Mouse (Mus musculus) spleen, adult 12 weeks (tissue): ENCODE measurements around the gene Ogfrl1.
A peak's percentile ranks its signal among the peaks of the same experiment; 100 is the strongest.
"Not testable (repeated sequence)": the region's sequence is repeated elsewhere in the genome, so short reads cannot be mapped to it uniquely, and the experiment has no call there.

Experiments
- DNase-seq: peaks from one replicate; pipeline ENCODE4 v3.0.0; 2022; ENCODE audit warnings: low spot score

Gene Ogfrl1

DNA sequence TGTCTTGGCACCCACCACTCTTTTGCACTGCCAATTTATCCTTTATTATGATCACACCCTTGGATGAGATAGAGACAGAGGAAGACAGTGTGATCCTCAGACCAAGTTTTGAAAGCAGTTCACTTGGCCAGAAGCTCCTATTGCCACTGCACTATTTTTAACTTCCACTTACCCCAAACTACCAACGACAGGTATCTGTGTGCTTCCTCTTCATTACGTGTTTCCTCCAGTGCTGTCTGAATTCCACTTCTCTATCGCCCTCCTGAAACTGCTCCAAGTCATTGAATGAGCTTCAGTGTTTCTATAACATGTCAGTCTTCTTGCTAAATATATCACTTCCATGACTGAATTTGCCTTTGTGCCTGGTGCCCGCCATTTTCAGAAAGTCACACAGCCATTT lies at the start of gene Ogfrl1:
Gene Ogfrl1, minus strand, starts transcription at position 150 of the 400 bp plus-strand sequence.
- DNase-seq: no peak

DNA sequence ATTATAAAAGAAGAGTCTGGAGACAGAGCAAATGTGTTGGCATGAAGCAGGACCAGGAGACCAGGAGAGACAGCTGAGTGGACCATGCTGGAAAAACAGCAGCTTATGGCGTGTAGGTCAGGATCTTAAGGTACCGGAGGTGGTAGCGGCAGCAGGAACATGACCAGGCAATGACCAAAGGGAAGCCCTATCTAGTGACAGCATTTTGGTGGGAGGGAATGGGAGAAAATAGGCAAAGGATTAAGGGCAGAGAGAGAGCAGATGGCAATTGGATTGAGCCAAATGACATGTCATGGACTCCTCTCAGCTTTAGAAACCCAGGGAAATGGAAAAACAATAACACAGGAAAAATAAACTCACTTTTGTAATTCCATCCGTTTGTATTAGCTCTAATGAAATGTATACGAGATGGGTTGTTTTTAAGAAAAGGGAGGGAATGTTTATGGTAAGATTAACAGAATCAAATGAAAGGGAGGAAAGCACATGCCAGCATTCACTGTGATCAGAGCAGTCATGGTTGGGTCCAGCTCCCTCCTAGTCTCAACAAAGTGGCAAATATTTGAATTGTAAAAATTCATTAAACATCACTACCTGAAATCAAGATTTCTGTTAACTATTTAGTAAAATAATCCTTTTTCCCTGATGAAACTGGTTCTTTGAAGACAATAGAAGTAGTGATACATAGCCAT lies 48.3 kb upstream of the Ogfrl1 start:
- DNase-seq: no peak

DNA sequence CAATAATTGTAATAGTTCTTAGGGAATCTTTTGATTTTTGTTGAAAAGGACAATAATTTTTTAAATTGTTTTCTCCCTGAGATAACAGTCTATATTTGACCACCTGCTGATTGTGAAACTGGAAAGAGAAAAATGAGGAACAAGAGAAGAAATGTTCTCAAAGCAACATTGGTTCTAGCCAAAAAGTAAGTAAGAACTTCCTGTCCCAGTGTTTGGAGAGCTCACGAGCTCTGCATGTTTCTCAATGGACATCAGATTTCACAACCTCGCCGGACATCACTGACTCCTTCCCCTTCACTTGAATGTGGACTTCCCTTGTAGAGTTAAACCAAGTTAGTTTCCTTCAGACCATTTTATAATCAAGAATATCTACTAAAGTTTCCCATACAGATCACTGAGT lies 36.0 kb upstream of the Ogfrl1 start:
- DNase-seq: no peak

DNA sequence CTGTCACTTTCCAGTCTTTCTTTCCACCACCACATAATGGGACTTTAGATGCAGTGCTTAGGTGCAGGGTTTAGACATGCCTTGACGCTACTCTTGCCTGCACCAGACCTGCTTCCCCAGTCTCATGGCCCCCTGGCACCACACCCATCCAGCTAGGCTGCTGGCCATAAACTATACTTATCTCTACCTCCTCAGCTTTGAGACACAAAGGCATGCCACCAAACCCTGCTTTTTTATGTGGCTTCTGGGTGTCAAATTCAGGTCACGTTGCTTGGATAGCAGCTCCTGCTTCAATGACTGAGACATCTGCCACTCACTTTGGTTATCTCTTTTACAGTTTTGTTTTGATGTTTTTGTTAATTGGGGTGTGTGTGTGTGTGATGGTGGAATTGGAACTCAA lies 28.9 kb upstream of the Ogfrl1 start:
- DNase-seq: peak; percentile 8

- DNase-seq: no peak
These were observed 21.4 kb upstream of the Ogfrl1 start for GRCm38 (mm10) chr1:23418941-23419340.

DNA sequence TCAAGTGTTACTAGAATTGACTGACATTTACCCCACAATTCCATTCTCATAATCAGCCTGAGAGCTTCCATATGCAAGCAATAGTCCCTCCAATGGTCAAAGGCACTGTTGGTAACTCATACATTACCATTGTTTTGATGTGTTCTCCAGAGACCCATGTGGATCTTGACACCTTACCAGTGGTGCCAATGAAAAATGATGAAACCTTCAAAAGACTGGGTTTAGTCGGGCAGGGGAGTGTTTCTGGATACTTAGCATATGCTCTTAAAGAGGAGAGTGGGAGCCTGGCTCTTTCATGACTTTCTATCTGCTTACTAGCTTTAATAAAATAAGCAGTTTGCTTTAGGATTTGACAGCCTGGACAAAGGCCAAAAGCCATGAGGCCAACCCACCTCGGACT lies 20.5 kb upstream of the Ogfrl1 start:
- DNase-seq: no peak

DNA sequence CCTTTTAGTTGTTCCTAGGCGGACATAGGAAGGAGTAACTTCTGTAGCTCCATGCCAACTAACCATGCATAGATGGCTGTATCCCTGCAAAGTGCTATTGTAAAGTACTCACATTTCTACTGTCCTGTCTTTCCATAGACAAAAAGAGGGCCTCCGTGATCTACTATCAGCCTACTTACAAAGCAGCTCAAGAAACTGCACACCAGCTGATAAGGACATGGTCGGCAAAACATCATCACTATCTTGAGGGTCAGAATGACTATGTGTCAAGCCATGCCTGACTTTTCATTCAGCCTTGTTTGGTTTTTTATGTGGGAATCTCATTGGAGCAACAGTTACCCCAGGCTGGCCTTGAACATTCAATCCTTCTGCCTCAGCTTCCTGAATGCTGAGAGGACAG lies 20.0 kb upstream of the Ogfrl1 start:
- no peak for DNase-seq

DNA sequence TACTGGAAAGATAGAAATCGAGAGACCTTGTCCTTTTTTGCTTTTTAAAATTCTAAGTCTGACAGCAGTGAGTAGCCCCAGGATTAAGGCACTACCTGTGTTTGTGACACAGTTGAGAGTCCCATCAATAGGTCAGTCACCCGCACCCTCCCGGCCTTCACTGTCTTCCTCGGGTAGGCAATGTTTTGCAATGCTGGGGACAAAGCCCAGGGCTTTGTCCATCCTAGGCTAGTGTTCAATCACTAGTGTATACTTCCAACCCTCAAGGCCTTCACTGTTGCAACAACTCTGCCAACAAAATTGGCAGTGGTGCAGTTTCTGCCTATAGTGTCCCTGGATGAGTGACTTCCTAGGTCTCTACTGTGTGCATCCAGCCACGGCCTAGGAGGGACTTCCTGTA lies 14.0 kb upstream of the Ogfrl1 start:
- no peak for DNase-seq

DNA sequence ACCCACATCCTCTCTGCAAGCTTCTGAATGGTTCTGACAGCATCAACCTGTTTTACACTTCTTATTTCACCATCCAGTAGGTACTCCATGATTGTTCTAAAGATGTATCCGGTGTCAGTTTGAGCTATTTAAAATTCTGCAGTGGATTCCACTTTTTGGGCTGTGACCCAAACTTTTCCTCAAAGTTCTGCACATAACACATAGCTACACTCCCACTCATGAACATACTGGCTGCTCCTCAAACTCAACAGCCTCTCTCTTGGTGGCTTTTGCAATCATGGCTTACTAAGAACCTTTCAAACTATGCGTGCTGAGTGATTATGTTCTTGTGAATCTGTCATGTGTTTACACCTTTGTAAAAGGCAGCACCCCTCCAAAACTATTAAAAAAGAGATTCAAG lies 12.4 kb upstream of the Ogfrl1 start:
- no peak for DNase-seq

DNA sequence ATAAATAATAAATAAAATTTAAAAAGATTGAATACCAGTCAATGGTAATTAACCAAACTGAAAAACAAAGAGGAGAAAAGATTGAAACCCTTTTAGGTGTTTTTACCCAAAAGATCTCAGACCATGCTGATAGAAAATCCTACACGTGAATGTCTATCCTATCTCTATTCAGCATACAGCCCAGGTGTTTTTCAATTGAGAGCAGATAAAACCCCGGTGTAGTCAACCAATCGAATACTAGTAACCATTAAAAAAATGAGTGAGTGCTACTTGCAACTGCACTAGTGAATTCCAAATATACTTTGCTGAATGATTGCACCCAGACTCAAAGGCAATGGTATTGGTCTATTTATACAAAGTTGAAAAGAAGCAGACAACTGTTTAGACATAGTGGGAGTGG lies 4.8 kb upstream of the Ogfrl1 start:
- DNase-seq: no peak

- DNase-seq: no peak
These were observed 2.0 kb upstream of the Ogfrl1 start for GRCm38 (mm10) chr1:23399552-23399951.

DNA sequence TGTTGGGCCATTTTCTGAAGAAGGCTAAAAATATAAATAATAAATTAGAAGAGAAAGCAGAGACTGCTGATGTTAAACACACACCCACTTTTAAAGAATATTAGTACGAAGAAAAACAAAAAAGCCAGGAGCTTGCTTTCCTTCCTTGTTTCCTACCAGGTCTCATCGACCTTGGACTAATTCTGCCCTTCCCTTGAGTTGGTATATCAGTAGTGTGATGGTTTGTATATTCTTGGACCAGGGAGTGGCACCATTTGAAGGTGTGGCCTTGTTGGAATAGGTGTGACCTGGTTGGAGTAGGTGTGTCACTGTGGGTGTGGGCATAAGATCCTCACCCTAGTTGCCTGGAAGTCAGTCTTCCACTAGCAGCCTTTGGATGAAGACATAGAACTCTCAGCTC lies 3.2 kb downstream of the Ogfrl1 start:
- not testable (repeated sequence) for DNase-seq

DNA sequence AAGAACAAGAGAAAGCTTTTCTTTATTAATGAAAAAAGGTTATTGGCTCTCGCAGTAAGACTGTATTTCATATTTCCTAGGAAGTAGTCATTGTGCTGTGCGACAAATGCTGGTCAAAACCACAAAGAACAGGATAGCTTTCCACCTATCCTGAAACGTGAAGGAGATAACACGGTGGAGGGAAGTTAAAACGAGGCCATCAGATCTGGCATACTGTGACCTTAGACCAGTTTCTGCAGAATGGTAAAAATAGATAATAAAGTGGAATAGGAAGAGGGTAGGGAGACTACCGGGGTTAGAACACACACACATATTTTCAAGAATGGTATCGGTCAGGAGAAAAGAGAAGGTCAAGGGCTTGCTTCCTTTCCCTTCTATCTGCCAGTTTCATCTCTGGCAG lies 5.8 kb downstream of the Ogfrl1 start:
- no peak for DNase-seq

DNA sequence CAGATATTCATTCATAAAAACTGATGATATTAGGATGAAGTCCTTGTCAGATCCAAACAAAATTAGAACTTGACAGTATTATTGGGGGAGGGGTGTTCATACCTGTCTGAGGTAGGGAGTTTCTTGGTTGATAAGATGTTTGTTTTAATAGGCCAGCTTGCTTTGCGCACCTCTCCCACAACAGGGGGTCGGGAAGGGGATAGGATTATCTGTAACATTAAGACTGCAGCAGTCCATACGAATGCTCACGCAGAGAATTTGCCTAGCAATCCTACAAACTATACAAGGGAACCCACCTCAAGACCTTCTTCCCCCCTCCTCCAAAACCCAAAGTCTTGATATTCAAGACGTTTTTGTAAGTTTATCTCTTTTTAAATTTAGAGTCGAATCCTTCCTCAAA lies 13.2 kb downstream of the Ogfrl1 start:
- no peak for DNase-seq

DNA sequence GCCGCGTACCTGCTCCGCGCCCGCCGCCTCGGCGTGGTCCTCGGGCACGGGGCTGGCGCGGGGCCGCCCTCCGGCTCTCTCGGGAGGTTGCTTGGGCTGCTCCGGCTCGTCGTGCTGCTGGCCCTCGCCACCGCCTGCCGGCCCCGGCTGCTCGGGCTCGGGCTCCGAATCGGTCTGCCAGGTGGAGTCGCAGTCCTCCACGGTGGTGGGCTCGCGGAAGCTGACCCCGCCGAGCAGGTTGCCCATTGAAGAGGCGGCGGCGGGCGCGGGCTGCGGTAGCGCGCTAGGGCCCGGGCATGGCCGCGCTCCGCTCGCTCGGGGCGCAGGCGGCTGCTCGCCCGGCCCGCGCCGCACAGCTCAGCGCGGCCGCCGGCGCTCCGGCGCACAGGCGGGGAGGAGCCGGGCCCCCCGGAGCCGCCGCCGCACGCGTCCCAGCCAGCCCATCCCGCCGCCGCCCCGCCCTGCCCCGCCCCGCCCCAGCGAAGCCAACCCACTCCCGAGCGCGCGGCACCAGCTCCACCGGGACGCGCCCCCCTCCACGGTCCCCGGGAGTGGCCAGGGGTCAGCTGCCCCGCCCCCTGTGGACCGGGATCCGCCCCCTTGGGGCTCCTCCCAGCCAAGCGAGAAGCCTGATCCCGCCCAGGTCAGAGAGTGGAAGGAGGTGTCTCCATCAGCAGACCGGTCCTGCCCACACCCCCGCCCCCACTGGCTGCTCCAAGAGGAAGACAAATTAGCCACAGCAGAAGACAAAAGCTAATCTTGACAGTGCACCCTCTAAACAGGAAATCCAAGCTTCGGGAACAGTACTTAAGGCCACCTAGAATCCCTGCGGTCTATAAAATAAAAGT lies 14.5 kb downstream of the Ogfrl1 start:
- peak; percentile 95 for DNase-seq

DNA sequence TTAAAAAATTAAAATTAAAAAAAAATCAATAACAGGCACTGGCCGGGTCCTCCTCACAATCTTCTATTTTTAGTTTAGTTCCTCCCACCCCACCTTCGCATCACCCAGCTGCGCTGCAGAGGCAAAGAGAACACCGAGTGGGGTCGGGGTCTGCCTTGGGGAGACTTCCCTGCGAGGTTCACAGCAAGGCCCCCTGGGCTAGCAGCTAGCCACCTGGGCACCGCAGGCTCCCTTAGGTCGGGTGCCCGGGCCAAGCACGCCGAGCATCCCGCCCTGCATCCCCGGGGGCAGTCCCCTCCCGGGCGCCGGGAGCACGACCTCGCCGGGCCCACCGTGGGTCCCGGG lies 15.1 kb downstream of the Ogfrl1 start:
- DNase-seq: no peak

DNA sequence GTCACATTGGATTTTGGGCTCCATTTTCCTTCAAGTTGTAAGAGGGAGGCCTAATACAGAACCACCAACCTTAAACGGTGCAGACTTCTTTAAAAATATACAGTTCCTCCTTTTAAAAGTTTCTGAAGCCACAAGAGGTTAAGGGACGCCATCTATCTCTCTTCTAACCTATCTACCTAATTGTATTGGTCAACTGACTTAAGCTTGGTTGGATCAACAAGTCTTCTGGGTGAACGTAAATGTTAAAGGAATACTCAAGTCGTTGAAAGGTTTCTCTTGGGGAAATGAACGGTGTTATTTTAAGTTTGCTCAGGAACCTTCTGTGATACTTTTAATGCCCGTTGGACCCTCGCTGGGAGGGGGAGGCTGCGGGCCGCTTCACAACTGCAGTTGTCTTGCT lies 15.5 kb downstream of the Ogfrl1 start:
- no peak for DNase-seq

DNA sequence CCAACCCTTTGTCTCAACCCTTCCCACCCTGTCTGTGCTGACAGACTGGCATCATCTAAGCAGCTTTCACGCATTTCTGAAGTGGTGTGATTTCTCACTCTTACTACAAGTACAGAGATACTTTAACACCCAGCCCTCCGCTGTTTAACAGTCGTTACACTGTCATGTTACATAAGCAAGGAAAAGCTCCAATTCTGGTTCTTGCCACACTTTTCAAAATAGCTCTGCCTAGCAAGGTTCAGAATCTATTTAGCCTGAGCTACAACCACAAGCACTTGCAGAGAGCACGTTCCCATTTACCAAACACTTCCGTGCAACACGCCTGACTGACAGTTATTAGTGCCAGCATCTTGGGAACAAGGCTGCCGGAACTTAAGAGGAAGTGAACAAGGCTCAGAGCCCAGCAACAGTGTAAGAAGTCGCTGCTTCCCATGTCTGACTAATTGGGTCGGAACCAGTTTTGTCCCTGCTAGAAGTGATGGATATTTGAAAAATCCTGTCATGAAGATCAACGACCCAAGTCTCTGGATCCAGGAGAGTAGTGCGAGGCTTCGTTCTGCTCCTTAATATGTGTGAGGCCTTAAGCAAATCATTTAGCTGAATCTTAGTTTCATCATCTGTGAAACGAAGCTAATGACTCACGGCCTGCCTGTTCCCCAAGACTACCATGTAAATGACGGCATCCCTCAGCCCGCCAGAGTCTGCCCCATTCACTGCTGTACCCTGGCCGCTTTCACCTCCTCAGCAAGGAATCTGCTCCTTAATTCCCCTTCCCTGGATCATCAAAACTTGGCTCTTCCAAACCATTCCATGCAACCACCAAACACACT lies 17.4 kb downstream of the Ogfrl1 start:
- no peak for DNase-seq

- no peak for DNase-seq
These were observed 18.3 kb downstream of the Ogfrl1 start for GRCm38 (mm10) chr1:23379321-23379720.

DNA sequence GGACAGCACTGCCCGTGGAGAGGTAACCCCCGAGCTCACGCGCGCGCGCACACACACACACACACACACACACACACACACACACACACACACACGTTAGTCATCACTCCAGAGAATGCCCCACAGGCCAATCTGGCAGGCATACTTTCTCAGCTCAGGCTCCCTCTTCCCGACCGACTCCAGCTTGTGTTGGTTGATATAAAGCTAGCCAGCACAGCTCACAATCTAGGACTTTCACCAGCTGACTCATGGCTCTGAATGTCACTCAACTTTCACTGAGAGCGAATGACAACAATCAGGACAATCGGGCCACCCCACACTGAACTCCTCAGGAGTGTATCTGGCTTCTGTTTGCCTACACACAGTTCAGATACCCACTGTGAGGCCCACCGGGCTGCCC lies 20.0 kb downstream of the Ogfrl1 start:
- no peak for DNase-seq

DNA sequence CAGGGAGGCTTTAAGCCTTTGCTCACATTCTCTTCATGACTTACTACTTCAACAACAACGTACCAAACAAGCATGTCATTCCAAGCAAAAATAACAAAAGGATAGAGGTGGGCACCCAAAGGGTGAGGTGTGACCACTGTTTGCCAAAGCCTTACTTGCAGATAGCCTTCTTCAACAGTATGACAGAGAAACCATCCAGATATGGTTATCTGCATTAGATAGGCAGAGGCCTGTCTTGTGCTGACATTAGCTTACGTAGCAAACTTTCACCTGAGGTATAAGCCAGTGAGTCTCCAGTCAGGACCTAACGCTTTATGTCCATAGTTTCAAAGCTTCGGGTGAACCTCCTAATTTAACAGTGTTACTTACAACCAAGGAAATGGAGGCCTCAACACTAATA lies 23.4 kb downstream of the Ogfrl1 start:
- DNase-seq: no peak

DNA sequence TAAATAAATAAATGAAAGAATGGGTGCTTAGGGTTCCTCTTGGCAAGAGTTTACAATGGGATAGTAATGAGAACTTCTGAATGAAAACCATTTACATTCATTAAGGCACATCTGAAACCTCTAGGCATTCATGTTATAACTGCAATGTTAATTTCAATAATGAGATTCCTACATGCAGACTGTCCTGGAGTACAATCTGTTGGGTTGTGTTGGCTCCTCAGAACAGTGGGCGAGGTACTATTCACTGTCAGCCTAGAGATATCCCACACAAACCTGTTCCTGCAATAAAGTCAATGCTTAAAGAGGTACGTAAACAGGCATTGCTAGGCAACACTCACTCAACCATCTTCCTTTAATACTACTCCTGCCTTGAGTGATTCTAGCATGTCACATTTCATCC lies 32.0 kb downstream of the Ogfrl1 start:
- no peak for DNase-seq

DNA sequence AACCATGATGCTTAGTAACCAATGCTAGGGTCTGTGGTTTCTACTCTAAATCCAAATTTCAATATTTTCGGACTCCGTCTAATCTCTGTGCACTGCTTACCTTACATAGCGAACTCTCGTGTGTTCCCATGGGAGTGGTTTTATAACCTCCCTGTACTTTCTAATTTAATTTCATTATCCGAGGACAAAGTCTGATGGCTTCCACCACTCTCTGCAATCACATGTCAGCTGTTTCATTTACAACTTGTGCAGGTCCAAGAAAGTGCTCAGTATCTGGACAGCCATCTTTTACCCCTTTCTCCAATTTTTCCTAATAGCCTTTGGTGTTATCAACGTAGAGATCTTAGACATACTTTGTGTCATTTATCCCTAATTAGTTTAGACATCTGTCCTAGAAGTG lies 44.7 kb downstream of the Ogfrl1 start:
- no peak for DNase-seq
